Mouse (Mus musculus) thymus, adult 18-20 months (tissue): Measurements from ENCODE around the gene Scn1a.

Source experiments
- DNase-seq, 2 experiments: peaks; one replicate each; pipeline ENCODE4 v3.0.0; 2022; ENCODE audit warnings: mixed read lengths in 2 of 2

The Scn1a gene

DNA sequence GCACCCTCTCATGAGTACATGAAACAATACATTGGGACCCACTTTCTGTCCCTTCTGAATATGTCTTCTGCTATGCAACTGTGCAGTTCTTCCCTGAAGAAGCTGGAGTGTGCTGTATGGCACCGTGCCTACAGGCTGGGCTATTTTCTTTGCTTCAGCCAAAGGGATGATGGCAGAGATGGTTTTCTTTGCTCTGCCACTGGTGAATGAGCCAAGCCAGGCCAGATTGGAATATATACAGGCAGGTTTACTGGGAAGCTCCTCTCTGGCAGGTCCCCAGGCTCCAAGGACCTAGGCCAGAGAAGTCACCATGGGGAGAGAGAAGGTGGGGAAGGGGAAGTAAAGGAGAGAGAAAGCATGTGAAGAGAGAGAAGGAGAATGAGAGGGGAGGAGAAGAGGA lies 200.3 kb downstream of the Scn1a start:
- no peak for DNase-seq

DNA sequence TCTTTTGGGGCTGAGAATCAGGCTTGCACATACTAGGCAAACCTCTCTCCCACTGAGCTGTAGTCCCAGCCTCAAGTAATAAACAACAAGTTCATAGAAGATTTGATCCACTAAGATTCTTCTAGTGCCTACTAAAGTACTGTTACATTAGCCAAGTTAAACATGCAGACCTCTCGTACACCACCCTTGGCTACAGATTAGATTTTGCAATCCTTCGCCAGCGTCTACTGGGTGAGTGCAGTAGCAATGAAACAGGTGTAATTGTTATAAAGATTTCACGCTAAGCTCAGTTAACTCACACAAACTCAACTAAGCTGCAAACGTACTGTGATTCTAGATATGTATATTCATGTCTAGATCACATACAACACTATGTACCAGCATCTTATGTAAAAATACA lies 201.8 kb downstream of the Scn1a start:
- DNase-seq, result no peak

DNA sequence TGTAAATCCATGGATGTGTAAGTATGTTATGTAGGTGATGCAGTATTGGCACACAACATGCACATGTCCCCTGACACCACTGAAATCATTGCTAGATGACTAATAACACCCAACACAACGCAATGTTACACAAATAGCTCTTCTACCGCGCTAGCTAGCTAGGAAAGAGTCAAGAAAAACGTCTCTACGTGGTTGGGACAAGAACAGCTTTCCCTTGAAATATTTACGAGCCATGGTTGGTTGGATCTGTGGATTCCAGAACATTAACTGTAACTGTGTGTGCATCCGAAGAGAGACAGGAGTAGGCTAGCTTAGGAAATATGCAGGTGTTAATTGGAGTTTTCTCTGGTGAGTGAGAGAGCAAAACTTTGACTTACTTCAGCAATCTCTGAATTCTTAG lies 219.7 kb downstream of the Scn1a start:
- DNase-seq, result no peak
